Mouse (Mus musculus) cerebellum, adult 9-11 months (tissue): ENCODE measurements at regions not wholly inside any gene's neighbourhood (a gene's known extent, or its start where the extent isn't known, plus 50 kb on each side); places are given as distances from the start of the nearest gene placed in this dataset.
"Not testable (repeated sequence)": the region's sequence is repeated elsewhere in the genome, so short reads cannot be mapped to it uniquely, and the experiment has no call there.

Experiments used
- DNase-seq: peaks from one replicate; pipeline ENCODE4 v3.0.0; 2022

GRCm38 (mm10) chr17:29430401-29430800 is 60.2 kb upstream of the Pim1 start:
- DNase-seq: no peak

DNA sequence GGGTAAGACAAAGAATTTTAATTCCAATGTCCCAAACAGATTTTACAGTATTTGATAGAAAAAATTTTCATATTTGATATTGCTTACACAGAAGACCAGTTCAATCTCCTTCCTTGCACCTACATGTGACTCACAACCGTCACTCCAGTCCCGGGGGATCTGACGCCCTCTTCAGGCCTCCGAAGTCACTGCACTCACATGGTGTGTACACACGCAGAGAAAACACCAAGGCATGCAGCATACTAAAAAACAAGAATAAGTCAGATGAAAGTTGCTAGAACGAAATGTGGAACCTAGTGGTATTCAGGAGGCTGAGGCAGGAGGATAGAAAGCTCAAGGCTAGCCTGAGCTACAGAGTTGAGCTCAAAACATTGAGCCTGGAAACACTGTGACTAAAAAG is 59.7 kb upstream of the Pim1 start:
- no peak for DNase-seq

- no peak for DNase-seq
These were observed 58.8 kb upstream of the Pim1 start for GRCm38 (mm10) chr17:29431553-29432297.

DNA sequence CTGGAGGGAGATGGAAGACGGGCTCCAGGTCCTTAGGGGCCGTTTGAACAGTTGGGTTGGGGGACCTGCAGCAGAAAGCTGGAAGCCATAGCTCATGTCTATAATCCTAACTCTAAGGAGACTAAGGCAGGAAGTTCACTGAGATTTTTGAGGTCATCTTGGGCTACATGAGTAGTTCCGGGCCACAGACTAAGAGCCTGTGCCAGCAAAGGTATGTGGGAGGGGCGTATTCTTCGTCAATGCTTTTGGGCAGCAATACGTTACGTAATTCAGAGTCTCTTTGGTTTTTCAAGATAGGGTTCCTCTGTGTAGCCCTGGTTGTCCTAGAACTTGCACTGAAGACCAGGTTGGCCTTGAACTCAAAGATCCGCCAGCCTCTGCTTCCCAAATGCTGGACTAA is 57.9 kb upstream of the Pim1 start:
- DNase-seq: no peak

DNA sequence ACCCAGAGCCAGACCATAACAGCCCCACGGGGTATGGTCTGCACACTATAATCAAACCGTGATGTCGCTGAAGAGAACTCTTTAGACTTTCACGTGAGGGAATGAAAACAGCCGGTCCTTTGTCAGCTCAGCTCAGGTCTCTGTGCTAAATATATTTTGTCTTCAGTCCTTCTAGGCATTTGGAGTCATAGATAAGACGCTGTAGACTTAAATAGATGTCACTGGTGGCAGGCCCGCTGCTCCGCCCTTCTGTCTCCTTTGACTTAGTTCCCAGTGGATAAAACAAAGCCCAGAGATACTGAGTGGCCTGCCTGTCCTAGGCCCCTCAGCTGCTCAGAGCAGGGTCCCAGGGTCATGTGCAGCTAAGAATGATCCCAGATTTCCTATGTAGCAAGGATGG is 57.2 kb upstream of the Pim1 start:
- DNase-seq: no peak

GRCm38 (mm10) chr17:29434074-29434944 is 56.2 kb upstream of the Pim1 start:
- DNase-seq: no peak

GRCm38 (mm10) chr17:29435345-29436006 is 55.1 kb upstream of the Pim1 start:
- no peak for DNase-seq

DNA sequence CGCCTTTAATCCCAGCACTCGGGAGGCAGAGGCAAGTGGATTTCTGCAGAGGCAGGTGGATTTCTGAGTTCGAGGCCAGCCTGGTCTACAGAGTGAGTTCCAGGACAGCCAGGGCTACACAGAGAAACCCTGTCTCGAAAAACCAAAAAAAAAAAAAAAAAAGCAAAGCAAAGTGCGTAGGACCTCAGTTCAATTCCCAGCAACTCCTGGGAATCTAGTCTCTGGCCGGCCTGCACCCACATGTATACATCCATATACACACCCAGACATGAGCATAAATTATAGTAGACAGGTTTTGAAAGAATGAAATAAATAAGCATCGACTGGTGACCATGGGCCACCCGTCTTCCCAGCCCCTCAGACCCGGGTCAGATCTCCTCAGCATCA is 54.1 kb upstream of the Pim1 start:
- not testable (repeated sequence) for DNase-seq

- peak; percentile 71 for DNase-seq
These were observed 53.5 kb upstream of the Pim1 start for GRCm38 (mm10) chr17:29436871-29437534.

GRCm38 (mm10) chr17:29437535-29438324 is 52.8 kb upstream of the Pim1 start:
- DNase-seq: no peak

GRCm38 (mm10) chr17:29438347-29439235 is 52.0 kb upstream of the Pim1 start:
- DNase-seq: peak; percentile 41

DNA sequence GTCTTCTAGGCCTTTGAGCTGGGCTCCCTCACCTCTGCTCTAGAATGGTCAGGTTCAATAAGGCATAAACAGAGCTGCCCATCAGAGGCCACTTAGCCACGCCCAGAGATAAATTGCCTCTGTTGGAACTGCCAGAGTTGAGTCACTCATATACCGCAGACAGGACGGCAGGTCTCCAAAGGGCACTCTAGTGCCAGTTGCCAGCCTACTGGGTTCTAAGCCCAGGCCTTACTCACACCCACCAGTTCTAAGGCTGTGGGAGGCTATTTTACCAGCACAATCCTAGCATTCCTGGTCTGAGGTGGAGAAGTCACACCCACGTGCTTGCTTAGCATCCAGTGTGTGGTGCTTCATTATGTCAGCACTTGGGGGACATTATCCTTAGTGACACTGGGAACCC is 50.6 kb upstream of the Pim1 start:
- no peak for DNase-seq

DNA sequence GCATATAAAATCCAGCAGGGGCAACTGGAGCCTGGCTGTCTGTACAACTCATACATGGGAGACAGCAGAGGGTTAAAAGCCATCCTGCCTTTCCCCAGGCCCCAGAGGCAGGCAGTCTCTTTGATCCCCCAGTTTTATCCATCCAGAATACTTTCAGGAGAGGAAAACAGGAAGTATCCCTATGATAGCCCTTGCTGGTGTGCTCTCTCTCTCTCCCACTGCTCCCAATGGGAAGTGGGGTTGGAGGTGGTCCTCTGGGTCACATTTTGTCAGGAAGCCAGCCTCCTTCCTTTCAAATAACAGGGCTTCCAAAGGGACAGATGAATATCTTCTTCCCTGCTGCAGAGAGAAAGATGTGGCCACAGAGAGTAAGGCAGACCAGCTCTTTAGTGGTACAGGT is 50.1 kb upstream of the Pim1 start:
- DNase-seq: no peak
